Mouse (Mus musculus) large intestine, adult 2 months (tissue): ENCODE results near the gene Eif2s1. TPM values are rescaled to one million over a fixed set of nuclear protein-coding genes. Genes with fewer than 3 reads are reported as not detected.

Source experiments
- DNase-seq: peaks from one replicate; pipeline ENCODE4 v3.0.0-alpha.2; 2012; ENCODE audit warnings: low read depth, low spot score
- WGBS: fragments of 180-500 bp; shearing (Covaris S2); methylation state at CpG from one replicate; pipeline ENCODE4 v1.1.7; 2018; 5-methylcytosine and 5-hydroxymethylcytosine counted together
- polyA plus RNA-seq: library from polyadenylated mRNA; depleted of rRNA; stranded (reverse); fragments of >200 nt; gene quantifications from 2 replicates; pipeline ENCODE4 v1.2.3, GENCODE M21; 2012; rRNA removed

Eif2s1 gene
- 11.5 and 12.7 TPM in 2 replicates for polyA plus RNA-seq

- WGBS: under 1% methylated on average over 55 of the region's 55 CpGs
- DNase-seq: peak; percentile 98
These were observed at the start of gene Eif2s1, which contains the start of gene Atp6v1d for GRCm38 (mm10) chr12:78861496-78862253. Gene Eif2s1, plus strand, starts transcription at chr12:78861819. Gene Atp6v1d, minus strand, starts transcription at chr12:78861638.

- no peak for DNase-seq
These were observed 47.2 kb upstream of the Eif2s1 start for GRCm38 (mm10) chr12:78814437-78814836.

- DNase-seq: no peak
- 78% methylated on average over 2 of the region's 2 CpGs for WGBS
These were observed 27.1 kb upstream of the Eif2s1 start for GRCm38 (mm10) chr12:78834496-78834895.

GRCm38 (mm10) chr12:78839906-78840305 lies 21.7 kb upstream of the Eif2s1 start:
- DNase-seq: no peak
- WGBS: 62% methylated on average over 4 of the region's 4 CpGs

GRCm38 (mm10) chr12:78842429-78842828 lies 19.2 kb upstream of the Eif2s1 start:
- DNase-seq: no peak
- WGBS: 92% methylated on average over 1 of the region's 1 CpGs

GRCm38 (mm10) chr12:78848246-78848645 lies 13.4 kb upstream of the Eif2s1 start:
- WGBS: 67% methylated on average over 4 of the region's 4 CpGs
- no peak for DNase-seq

GRCm38 (mm10) chr12:78860921-78861495 lies 611 bp upstream of the Eif2s1 start:
- under 1% methylated on average over 30 of the region's 30 CpGs for WGBS
- no peak for DNase-seq

GRCm38 (mm10) chr12:78862254-78862730 lies 673 bp downstream of the Eif2s1 start:
- WGBS: under 1% methylated on average over 22 of the region's 22 CpGs

GRCm38 (mm10) chr12:78865434-78865833 lies 3.8 kb downstream of the Eif2s1 start:
- DNase-seq: no peak
- WGBS: 93% methylated on average over 1 of the region's 1 CpGs

More at GRCm38 (mm10) chr12:78862254-78862730, 673 bp downstream of the Eif2s1 start:
- no peak for DNase-seq

- DNase-seq: no peak
- WGBS: 35% methylated on average over 1 of the region's 1 CpGs
These were observed 6.5 kb downstream of the Eif2s1 start for GRCm38 (mm10) chr12:78868115-78868514.

- DNase-seq: no peak
- WGBS: 92% methylated on average over 3 of the region's 3 CpGs
These were observed 13.0 kb downstream of the Eif2s1 start for GRCm38 (mm10) chr12:78874581-78874980.

- WGBS: 21% methylated on average over 1 of the region's 1 CpGs
- DNase-seq: no peak
These were observed 28.4 kb downstream of the Eif2s1 start for GRCm38 (mm10) chr12:78890062-78890461.

- 89% methylated on average over 2 of the region's 2 CpGs for WGBS
- DNase-seq: no peak
These were observed 29.5 kb downstream of the Eif2s1 start for GRCm38 (mm10) chr12:78891149-78891548.

- WGBS: 86% methylated on average over 1 of the region's 1 CpGs
- DNase-seq: no peak
These were observed 36.2 kb downstream of the Eif2s1 start for GRCm38 (mm10) chr12:78897861-78898260.

- no peak for DNase-seq
- 87% methylated on average over 5 of the region's 5 CpGs for WGBS
These were observed 39.8 kb downstream of the Eif2s1 start for GRCm38 (mm10) chr12:78901467-78901866.

- WGBS: 87% methylated on average over 4 of the region's 4 CpGs
- DNase-seq: no peak
These were observed 41.7 kb downstream of the Eif2s1 start for GRCm38 (mm10) chr12:78903313-78903712.

- WGBS: 86% methylated on average over 7 of the region's 7 CpGs
- DNase-seq: no peak
These were observed 42.9 kb downstream of the Eif2s1 start for GRCm38 (mm10) chr12:78904499-78904898.

GRCm38 (mm10) chr12:78906707-78907162 lies 45.1 kb downstream of the Eif2s1 start, which contains the start of gene Plek2:
Gene Plek2, minus strand, starts transcription at chr12:78906964.
- WGBS: 1% methylated on average over 38 of the region's 38 CpGs
- DNase-seq: no peak

- 66% methylated on average over 6 of the region's 6 CpGs for WGBS
- no peak for DNase-seq
These were observed 46.5 kb downstream of the Eif2s1 start for GRCm38 (mm10) chr12:78908081-78908605.

- DNase-seq: no peak
- 21% methylated on average over 16 of the region's 16 CpGs for WGBS
These were observed 49.3 kb downstream of the Eif2s1 start for GRCm38 (mm10) chr12:78910684-78911461.
